Mouse (Mus musculus): Measurements from ENCODE around the gene Slc7a8.
A peak's percentile ranks its signal among the peaks of the same experiment; 100 is the strongest.

Slc7a8 gene

GRCm38 (mm10) chr14:54736555-54737552 is 44.9 kb downstream of the Slc7a8 start:
- peak; percentile 55 for DNase-seq

GRCm38 (mm10) chr14:54735221-54735620 is 46.5 kb downstream of the Slc7a8 start:
- no peak for DNase-seq

GRCm38 (mm10) chr14:54734004-54734403 is 47.7 kb downstream of the Slc7a8 start:
- DNase-seq: no peak

- DNase-seq: no peak
Observed at GRCm38 (mm10) chr14:54732206-54732605, 49.5 kb downstream of the Slc7a8 start.

GRCm38 (mm10) chr14:54730305-54730704 is 51.4 kb downstream of the Slc7a8 start:
- no peak for DNase-seq

GRCm38 (mm10) chr14:54728823-54729653 is 52.7 kb downstream of the Slc7a8 start:
- no peak for DNase-seq

- DNase-seq: no peak
Observed at GRCm38 (mm10) chr14:54727565-54727964, 54.2 kb downstream of the Slc7a8 start.

GRCm38 (mm10) chr14:54724049-54724448 is 57.7 kb downstream of the Slc7a8 start:
- DNase-seq: no peak

- no peak for DNase-seq
Observed at GRCm38 (mm10) chr14:54721711-54722110, 60.0 kb downstream of the Slc7a8 start.

- no peak for DNase-seq
Observed at GRCm38 (mm10) chr14:54720654-54721350, 60.9 kb downstream of the Slc7a8 start.

GRCm38 (mm10) chr14:54720041-54720440 is 61.7 kb downstream of the Slc7a8 start:
- no peak for DNase-seq

GRCm38 (mm10) chr14:54715402-54715801 is 66.3 kb downstream of the Slc7a8 start:
- no peak for DNase-seq

- peak; percentile 55 for DNase-seq
Observed at GRCm38 (mm10) chr14:54714617-54715081, 67.1 kb downstream of the Slc7a8 start.

GRCm38 (mm10) chr14:54714121-54714520 is 67.6 kb downstream of the Slc7a8 start:
- peak; percentile 89 for DNase-seq

GRCm38 (mm10) chr14:54712861-54713260 is 68.9 kb downstream of the Slc7a8 start:
- DNase-seq: no peak

GRCm38 (mm10) chr14:54712074-54712473 is 69.7 kb downstream of the Slc7a8 start, which contains the start of gene Cebpe:
TSS of gene Cebpe (minus strand) at chr14:54712174.
- no peak for DNase-seq

- DNase-seq: no peak
Observed at GRCm38 (mm10) chr14:54709054-54709453, 72.7 kb downstream of the Slc7a8 start.

- DNase-seq: no peak
Observed at GRCm38 (mm10) chr14:54706589-54707320, 75.0 kb downstream of the Slc7a8 start.

- DNase-seq: no peak
Observed at GRCm38 (mm10) chr14:54705844-54706243, 75.9 kb downstream of the Slc7a8 start.

- DNase-seq: no peak
Observed at GRCm38 (mm10) chr14:54703207-54703606, 78.5 kb downstream of the Slc7a8 start.

- peak; percentile 85 for DNase-seq
Observed at GRCm38 (mm10) chr14:54701298-54701697, 80.4 kb downstream of the Slc7a8 start.

- no peak for DNase-seq
Observed at GRCm38 (mm10) chr14:54699586-54699985, 82.2 kb downstream of the Slc7a8 start.
